Comparison of ENCODE assay signal across 13 mouse cellular contexts in the genomic region with DNA sequence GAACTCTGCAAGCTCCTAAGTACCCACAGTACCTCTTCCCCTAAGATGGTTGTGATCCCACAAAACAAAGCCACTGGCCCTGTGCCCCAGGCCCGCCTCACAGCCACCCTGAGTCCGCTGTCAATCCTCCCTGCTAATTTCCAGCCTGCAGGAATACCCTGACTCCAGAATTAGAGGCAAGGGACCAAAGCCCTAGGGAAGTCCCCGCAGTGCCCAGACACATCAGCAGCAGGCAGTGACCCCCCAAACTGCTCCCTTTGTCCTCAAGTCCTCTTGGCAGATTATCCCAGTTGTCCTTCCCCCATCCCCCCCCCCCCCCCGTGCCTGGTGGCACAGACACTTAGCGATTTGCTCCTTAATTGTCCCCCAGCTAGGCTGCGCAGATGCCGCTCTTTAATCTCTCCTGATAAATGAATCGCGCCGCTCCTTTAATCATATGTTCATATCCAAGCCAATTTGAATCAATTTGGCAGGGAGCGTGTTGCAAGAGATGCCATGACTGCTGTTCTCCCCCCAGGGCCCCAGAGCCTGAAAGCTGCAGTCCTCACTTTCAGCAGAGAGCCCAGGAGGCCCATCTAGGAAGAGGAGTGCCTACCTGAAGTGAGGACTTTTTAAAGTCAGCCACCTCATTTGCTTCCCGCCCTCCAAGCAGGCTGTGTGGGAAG. TPM values are rescaled to one million over a fixed set of nuclear protein-coding genes. Genes with fewer than 3 reads are reported as not detected.
DNase-seq lines count a peak whose midpoint lies in the region; ATAC-seq and TF ChIP-seq lines count a peak whose summit lies in the region.
"Had no signal": no experiment of that assay in that cellular context is flagged by ENCODE, and none has a peak within 500 bp of the region (broad histone marks: within the 10 kb centered on the region; RNA-seq: fewer than 3 reads in every experiment).

No protein-coding gene starts in this region.

- WGBS in heart, adult 2 months, result 43% methylated on average over 11 of the region's 12 CpGs
- WGBS in forebrain, embryonic 11.5 days, result 4% methylated on average over 12 of the region's 12 CpGs
- WGBS in hindbrain, embryonic 15.5 days, result 13% methylated on average over 11 of the region's 12 CpGs
- WGBS in midbrain, embryonic 16.5 days, result 9% methylated on average over 12 of the region's 12 CpGs
- 75% methylated on average over 12 of the region's 12 CpGs for WGBS in thymus, adult 2 months

- H3K9ac ChIP-seq in heart, adult 2 months (ENCODE audit: low read depth, low read length), result no peak overlapping the region
- peak overlapping the region; percentile 27; the same call in 1 of the 2 replicates for H3K9ac ChIP-seq in forebrain, embryonic 11.5 days (ENCODE audit: low read length)
- no peak overlapping the region for H3K9ac ChIP-seq in hindbrain, embryonic 15.5 days
- H3K9ac ChIP-seq in midbrain, embryonic 16.5 days (ENCODE audit: low read depth, low read length), result no peak overlapping the region
- H3K9ac ChIP-seq: embryonic facial prominence, embryonic 12.5 days; limb, embryonic 12.5 days had no signal

- DNase-seq in heart, adult 11 months, result peak; percentile 89
- no peak for DNase-seq in heart, adult 2 months
- DNase-seq in forebrain, embryonic 11.5 days (ENCODE audit: low spot score), result no peak
- DNase-seq in adrenal gland, postnatal 36 days, result no peak
- no peak for DNase-seq in kidney, adult 9 months
- DNase-seq in thymus, adult 2 months, result no peak
- DNase-seq: kidney, adult 2 months; thymus, adult 18-20 months had no signal

- intact Hi-C loops in heart, adult 2 months (cut with DNase I), result loop anchor here (5.0 kb wide), 1 partner anchor 35 kb away; no protein-coding TSS in a partner anchor

- TF ChIP-seq POLR2A in heart, adult 2 months (IDR thresholded peaks at IDR 0.05; ENCODE audit: insufficient read depth, low read depth, low read length), result no peak
- no peak for TF ChIP-seq POLR2A in thymus, adult 2 months (IDR thresholded peaks at IDR 0.05; ENCODE audit: control insufficient read depth, extremely low read depth, insufficient read depth, low read length, poor library complexity)

- 0 out of 2 replicates have a peak overlapping the region, but pooled peaks have one; percentile 24 for H3K4me2 ChIP-seq in forebrain, embryonic 11.5 days (ENCODE audit: low read depth, low read length, severe bottlenecking)
- H3K4me2 ChIP-seq in hindbrain, embryonic 15.5 days, result no peak overlapping the region
- no peak overlapping the region for H3K4me2 ChIP-seq in midbrain, embryonic 16.5 days (ENCODE audit: low read length)
- H3K4me2 ChIP-seq: embryonic facial prominence, embryonic 12.5 days; limb, embryonic 12.5 days had no signal

- H3K36me3 ChIP-seq in heart, adult 2 months (ENCODE audit: control insufficient read depth, insufficient read depth, low read length), result no peaks in the 10 kb centered on the region
- H3K36me3 ChIP-seq in forebrain, embryonic 11.5 days (ENCODE audit: control insufficient read depth, insufficient read depth, low read length), result no peaks in the 10 kb centered on the region
- H3K36me3 ChIP-seq in hindbrain, embryonic 15.5 days, result no peaks in the 10 kb centered on the region
- H3K36me3 ChIP-seq in midbrain, embryonic 16.5 days (ENCODE audit: control insufficient read depth, insufficient read depth, low read length), result 0 out of 2 replicates have a peak, but pooled peaks cover 5% of the 10 kb centered on the region
- H3K36me3 ChIP-seq in thymus, adult 2 months (ENCODE audit: control insufficient read depth, insufficient read depth, low read length), result peaks cover 13% of the 10 kb centered on the region

- H3K4me3 ChIP-seq in heart, adult 2 months, result no peak overlapping the region
- H3K4me3 ChIP-seq in forebrain, embryonic 11.5 days (ENCODE audit: low read depth, low read length), result no peak overlapping the region
- no peak overlapping the region for H3K4me3 ChIP-seq in hindbrain, embryonic 15.5 days
- no peak overlapping the region for H3K4me3 ChIP-seq in midbrain, embryonic 16.5 days (ENCODE audit: low read depth, low read length)
- no peak overlapping the region for H3K4me3 ChIP-seq in thymus, adult 2 months (ENCODE audit: control insufficient read depth, insufficient read depth, low read length)
- H3K4me3 ChIP-seq: embryonic facial prominence, embryonic 12.5 days; limb, embryonic 12.5 days had no signal

- no peaks in the 10 kb centered on the region for H3K79me2 ChIP-seq in heart, adult 2 months (replicated peaks; ENCODE audit: control insufficient read depth, insufficient read depth, low read length)

- no peak overlapping the region for H3K27ac ChIP-seq in heart, adult 2 months
- H3K27ac ChIP-seq in forebrain, embryonic 11.5 days (ENCODE audit: low read depth, low read length), result peak overlapping the region; percentile 53; the same call in 1 of the 2 replicates
- H3K27ac ChIP-seq in hindbrain, embryonic 15.5 days (replicated peaks), result 0 out of 2 replicates have a peak overlapping the region, but pooled peaks have one; percentile 61
- peak overlapping the region; percentile 40; the same call in 1 of the 2 replicates for H3K27ac ChIP-seq in midbrain, embryonic 16.5 days (ENCODE audit: low read length)
- no peak overlapping the region for H3K27ac ChIP-seq in thymus, adult 2 months (ENCODE audit: control insufficient read depth, insufficient read depth, low read length)
- H3K27ac ChIP-seq: embryonic facial prominence, embryonic 12.5 days; limb, embryonic 12.5 days had no signal

- no peaks in the 10 kb centered on the region for H3K27me3 ChIP-seq in heart, adult 2 months (ENCODE audit: control insufficient read depth, insufficient read depth, low read length)
- H3K27me3 ChIP-seq in forebrain, embryonic 11.5 days (ENCODE audit: control insufficient read depth, insufficient read depth, low read length), result peaks cover 4% of the 10 kb centered on the region
- no peaks in the 10 kb centered on the region for H3K27me3 ChIP-seq in hindbrain, embryonic 15.5 days
- H3K27me3 ChIP-seq in midbrain, embryonic 16.5 days (ENCODE audit: control insufficient read depth, insufficient read depth, low read depth, low read length), result no peaks in the 10 kb centered on the region
- no peaks in the 10 kb centered on the region for H3K27me3 ChIP-seq in thymus, adult 2 months (ENCODE audit: control insufficient read depth, insufficient read depth, low read length)

- no peaks in the 10 kb centered on the region; the same call in 1 of the 2 replicates for H3K4me1 ChIP-seq in heart, adult 2 months (ENCODE audit: control insufficient read depth, insufficient read depth, low read length)
- peaks cover 39% of the 10 kb centered on the region for H3K4me1 ChIP-seq in forebrain, embryonic 11.5 days (replicated peaks; ENCODE audit: control insufficient read depth, insufficient read depth, low read length)
- H3K4me1 ChIP-seq in hindbrain, embryonic 15.5 days (replicated peaks), result peaks cover 40% of the 10 kb centered on the region
- peaks cover 41% of the 10 kb centered on the region for H3K4me1 ChIP-seq in midbrain, embryonic 16.5 days (ENCODE audit: control insufficient read depth, insufficient read depth, low read length)
- peaks cover 6% of the 10 kb centered on the region; the same call in 1 of the 2 replicates for H3K4me1 ChIP-seq in thymus, adult 2 months (replicated peaks; ENCODE audit: control insufficient read depth, insufficient read depth, low read length)

- peak; percentile 33; the same call in 1 of the 2 replicates for ATAC-seq in forebrain, embryonic 11.5 days (replicated peaks; ENCODE audit: low FRiP score)
- ATAC-seq in hindbrain, embryonic 15.5 days (ENCODE audit: low FRiP score, low read depth), result no peak
- no peak for ATAC-seq in midbrain, embryonic 16.5 days

- no peaks in the 10 kb centered on the region for H3K9me3 ChIP-seq in forebrain, embryonic 11.5 days (ENCODE audit: control insufficient read depth, low read length)
- H3K9me3 ChIP-seq in hindbrain, embryonic 15.5 days, result no peaks in the 10 kb centered on the region
- H3K9me3 ChIP-seq in midbrain, embryonic 16.5 days (replicated peaks; ENCODE audit: control insufficient read depth, low read length, poor library complexity, severe bottlenecking), result no peaks in the 10 kb centered on the region
- H3K9me3 ChIP-seq: embryonic facial prominence, embryonic 12.5 days; limb, embryonic 12.5 days had no signal

- no peak for TF ChIP-seq EP300 in heart, adult 2 months (IDR thresholded peaks at IDR 0.05; ENCODE audit: insufficient read depth, low read depth, low read length)

- no peak for TF ChIP-seq CTCF in heart, adult 2 months (IDR thresholded peaks at IDR 0.05)
- no peak for TF ChIP-seq CTCF in thymus, adult 2 months (IDR thresholded peaks at IDR 0.05; ENCODE audit: borderline replicate concordance, control insufficient read depth, extremely low read depth, insufficient read depth, low read length, poor library complexity)

RNA-seq across cellular contexts. Expression of a gene that starts 26.3 kb away (rescaled TPM):
- total RNA-seq in heart, adult 2 months (2021), result under 1 TPM; 0.52 to 0.77 TPM
- polyA plus RNA-seq in heart, adult 2 months (2012; rRNA removed), result 0.47 and 0.82 TPM in 2 replicates
- 13.6 and 16.0 TPM in 2 replicates for polyA plus RNA-seq in forebrain, embryonic 11.5 days (2014; fragmentation: Nextera tagmentation; extraction: Ambion mirVana)
- 5.1 and 5.6 TPM in 2 replicates for polyA plus RNA-seq in hindbrain, embryonic 15.5 days (2015; fragmentation: Nextera tagmentation; extraction: Ambion mirVana)
- 6.0 and 7.5 TPM in 2 replicates for polyA plus RNA-seq in midbrain, embryonic 16.5 days (2015; fragmentation: Nextera tagmentation; extraction: Ambion mirVana)
- 1 to 10 TPM; 1.2 to 3.2 TPM for total RNA-seq in adrenal gland, postnatal 36 days (2021)
- 5.1 and 6.5 TPM in 2 replicates for polyA plus RNA-seq in thymus, adult 2 months (2012; rRNA removed)
- total RNA-seq: monocyte, adult 5-6 weeks had no signal

Comparison
In these comparisons a context has a peak if more than half of its experiments do, and no peak if none do; other contexts are left out.
1. H3K27ac ChIP-seq: peak in forebrain, embryonic 11.5 days (single experiment), hindbrain, embryonic 15.5 days (single experiment) and midbrain, embryonic 16.5 days (single experiment); none in heart, adult 2 months (single experiment) and thymus, adult 2 months (single experiment).